Mouse (Mus musculus): ENCODE data around the gene Gm20388.

DNA sequence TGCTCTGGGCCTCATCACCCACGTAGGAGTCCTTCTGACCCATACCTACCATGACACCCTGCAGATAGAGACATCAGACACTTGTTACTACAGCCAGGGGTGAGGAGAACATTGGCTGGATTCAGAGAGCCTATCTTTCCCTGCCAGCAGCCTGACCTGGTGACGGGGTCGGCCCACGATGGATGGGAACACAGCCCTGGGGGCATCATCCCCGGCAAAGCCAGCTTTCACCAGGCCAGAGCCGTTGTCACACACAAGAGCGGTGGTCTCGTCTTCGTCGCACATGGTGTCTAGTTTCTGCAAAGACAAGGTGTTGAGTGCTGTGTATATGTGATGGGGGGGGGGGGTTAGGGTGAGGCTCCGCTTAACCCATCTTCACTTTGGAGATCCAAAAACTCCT, 3982.8 kb downstream of the Gm20388 start:
- no peak for TF ChIP-seq CTCF (IDR thresholded peaks at IDR 0.05; ENCODE audit: borderline replicate concordance, extremely low read depth, insufficient read depth, insufficient read length)
- TF ChIP-seq POLR2A (IDR thresholded peaks at IDR 0.05; ENCODE audit: borderline replicate concordance, extremely low read depth, insufficient read depth, insufficient read length, poor library complexity, severe bottlenecking): no peak

All from brain, embryonic 14.5 days (tissue).